Mouse (Mus musculus) intestine, postnatal 0 days (tissue): ENCODE measurements around the gene Atp5l. TPM values are rescaled to one million over a fixed set of nuclear protein-coding genes. Genes with fewer than 3 reads are reported as not detected.
A peak's percentile ranks its signal among the peaks of the same experiment; 100 is the strongest.

Experiments used
- ATAC-seq: fragments of 200-750 bp; cut with Nextera tagmentation; 2 replicates; pipeline ENCODE4 v1.8.0; 2017; ENCODE audit warnings: mild to moderate bottlenecking, moderate TSS enrichment, moderate library complexity
- H3K27ac ChIP-seq: fragments of 300-500 bp; sonication (generic); 2 replicates; pipeline ENCODE4 v1.5.1; 2014; ENCODE audit warnings: mild to moderate bottlenecking, low read depth, low read length, moderate library complexity
- H3K27me3 ChIP-seq: fragments of 300-500 bp; sonication (generic); replicated peaks from 2 replicates; pipeline ENCODE4 v1.6.1; 2014; ENCODE audit warnings: low read length, mixed read lengths; ENCODE audit not compliant: control insufficient read depth, insufficient read depth
- H3K36me3 ChIP-seq: fragments of 300-500 bp; sonication (generic); 2 replicates; pipeline ENCODE4 v1.6.1; 2014; ENCODE audit warnings: mild to moderate bottlenecking, moderate library complexity; ENCODE audit not compliant: control insufficient read depth, insufficient read depth
- H3K4me1 ChIP-seq: fragments of 300-500 bp; sonication (generic); replicated peaks from 2 replicates; pipeline ENCODE4 v1.6.1; 2014; ENCODE audit warnings: antibody characterized with exemption, low read length, mixed read lengths; ENCODE audit not compliant: control insufficient read depth, insufficient read depth
- H3K4me2 ChIP-seq: fragments of 300-500 bp; sonication (generic); replicated peaks from 2 replicates; pipeline ENCODE4 v1.6.1; 2014; ENCODE audit warnings: low read depth, mild to moderate bottlenecking, moderate library complexity
- H3K4me3 ChIP-seq: fragments of 300-500 bp; sonication (generic); 2 replicates; pipeline ENCODE4 v1.5.1; 2014; ENCODE audit warnings: low read depth, low read length
- H3K9ac ChIP-seq: fragments of 300-500 bp; sonication (generic); 2 replicates; pipeline ENCODE4 v1.6.1; 2014; ENCODE audit warnings: mild to moderate bottlenecking, low read depth, low read length
- H3K9me3 ChIP-seq: fragments of 300-500 bp; sonication (generic); 2 replicates; pipeline ENCODE4 v1.6.1; 2016; ENCODE audit warnings: mixed run types; ENCODE audit not compliant: control insufficient read depth
- CTCF ChIP-seq: sonication (generic); IDR thresholded peaks from 2 replicates; pipeline ENCODE4 v1.5.1; 2016; ENCODE audit warnings: low read depth, mild to moderate bottlenecking, control low read depth, antibody characterized with exemption, moderate library complexity
- WGBS: fragments of 180-500 bp; shearing (Covaris S2); extraction: QIAGEN DNeasy Blood & Tissue Kit; methylation state at CpG from one replicate; pipeline ENCODE4 v1.1.7; 2014; 5-methylcytosine and 5-hydroxymethylcytosine counted together
- polyA plus RNA-seq: library from polyadenylated mRNA; unstranded; fragments of >200 nt; fragmentation: Nextera tagmentation; extraction: Ambion mirVana; gene quantifications from 2 replicates; pipeline ENCODE4 v1.2.1, GENCODE M21; 2015

The Atp5l gene
- polyA plus RNA-seq, 1 experiment from 2014 or later = 1,336 TPM

GRCm38 (mm10) chr9:44880309-44881081, 40.0 kb downstream of the Atp5l start:
- Histone ChIP-seq H3K36me3 (no peaks in the 10 kb centered on the region), H3K4me1 (0 out of 2 replicates have a peak, but pooled peaks cover 14% of the 10 kb centered on the region), H3K4me3 (peak overlapping the region; percentile 88), H3K4me2 (peak overlapping the region; percentile 98), H3K9ac (peak overlapping the region; percentile 87), H3K27ac (peak overlapping the region; percentile 86), H3K27me3 (0 out of 2 replicates have a peak, but pooled peaks cover 5% of the 10 kb centered on the region), H3K9me3 (no peaks in the 10 kb centered on the region)
- peak; percentile 22 for ATAC-seq
- TF ChIP-seq CTCF = 0 out of 2 replicates have a peak, but pooled peaks have one; percentile 0
- WGBS = 0% methylated on average over 41 of the region's 44 CpGs

DNA sequence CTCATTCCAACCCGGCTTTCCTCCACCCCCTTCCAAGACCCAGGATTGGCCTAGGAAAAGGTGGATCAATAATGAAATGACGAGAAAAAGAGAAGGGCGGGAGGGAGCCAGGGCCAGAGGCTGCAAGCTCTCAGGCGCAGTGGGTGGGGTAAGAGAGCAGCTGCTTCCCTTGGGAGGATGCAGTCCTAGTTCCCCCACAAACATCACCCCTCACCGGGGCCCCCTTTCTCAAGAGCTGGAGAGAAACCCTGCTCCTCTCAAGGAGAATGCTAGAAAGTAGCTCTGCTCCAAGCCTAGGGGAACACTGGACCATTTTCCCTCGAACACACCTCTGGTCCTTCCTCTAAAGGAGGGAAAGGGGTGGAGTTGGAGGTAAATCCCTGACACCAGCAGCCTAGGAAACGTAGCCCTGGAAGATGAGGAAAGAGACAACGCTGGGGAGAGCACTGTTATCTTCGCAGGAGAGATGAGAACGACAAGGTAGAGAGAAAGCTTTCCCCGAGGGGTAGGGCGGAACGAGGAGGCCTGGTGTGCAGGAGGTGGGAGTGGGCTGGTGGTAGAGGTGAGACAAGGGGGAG, 40.8 kb downstream of the Atp5l start:
- Histone ChIP-seq H3K4me1 (0 out of 2 replicates have a peak, but pooled peaks cover 14% of the 10 kb centered on the region), H3K4me2 (peak overlapping the region; percentile 98), H3K4me3 (peak overlapping the region; percentile 88), H3K9ac (peak overlapping the region; percentile 87), H3K9me3 (no peaks in the 10 kb centered on the region), H3K27me3 (0 out of 2 replicates have a peak, but pooled peaks cover 5% of the 10 kb centered on the region), H3K27ac (peak overlapping the region; percentile 9), H3K36me3 (peaks cover 3% of the 10 kb centered on the region; the same call in 1 of the 2 replicates)
- ATAC-seq = no peak
- under 1% methylated on average over 13 of the region's 13 CpGs for WGBS
- TF ChIP-seq CTCF = no peak

DNA sequence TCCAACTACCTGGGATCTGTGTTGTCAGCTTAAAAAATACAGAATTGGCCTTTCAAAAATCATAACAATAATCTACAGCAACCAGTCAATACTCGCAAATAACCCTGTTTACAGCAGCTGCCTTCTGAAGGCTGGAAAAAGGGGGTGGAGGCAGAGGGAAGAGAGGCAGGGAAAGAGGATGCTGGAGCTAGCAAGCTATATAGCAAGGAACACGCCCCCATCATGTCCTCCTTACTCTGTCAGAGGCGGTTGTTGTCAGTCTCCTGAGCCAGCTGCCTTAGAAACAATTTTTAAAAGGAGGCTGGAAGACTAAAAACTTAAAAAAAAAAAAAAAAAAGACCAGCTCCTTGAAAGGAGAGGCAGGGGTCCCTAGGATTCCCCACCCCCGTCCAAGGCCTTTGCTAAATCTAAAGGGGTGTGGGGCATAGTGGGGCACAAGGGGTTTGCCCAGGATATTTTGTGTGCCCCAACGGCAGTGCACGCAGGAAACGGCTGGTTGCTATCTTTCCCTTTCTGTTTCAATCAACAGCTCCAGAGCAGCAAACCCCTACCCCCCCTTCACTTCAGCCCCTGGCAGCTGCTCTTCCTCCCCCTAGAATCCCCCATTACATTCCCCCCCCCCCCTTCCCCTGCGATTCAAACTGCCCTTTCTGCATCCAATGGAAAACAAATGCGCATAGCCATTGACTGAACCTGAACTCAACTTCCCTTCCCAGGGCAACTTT, 41.6 kb downstream of the Atp5l start:
- Histone ChIP-seq H3K36me3 (peaks cover 3% of the 10 kb centered on the region; the same call in 1 of the 2 replicates), H3K27me3 (0 out of 2 replicates have a peak, but pooled peaks cover 5% of the 10 kb centered on the region), H3K27ac (0 out of 2 replicates have a peak overlapping the region, but pooled peaks have one; percentile 9), H3K4me2 (peak overlapping the region; percentile 98), H3K4me3 (peak overlapping the region; percentile 88), H3K9me3 (no peaks in the 10 kb centered on the region), H3K4me1 (0 out of 2 replicates have a peak, but pooled peaks cover 14% of the 10 kb centered on the region), H3K9ac (no peak overlapping the region; the same call in 1 of the 2 replicates)
- 24% methylated on average over 9 of the region's 9 CpGs for WGBS
- no peak for TF ChIP-seq CTCF
- ATAC-seq = no peak

GRCm38 (mm10) chr9:44877686-44878085, 42.9 kb downstream of the Atp5l start:
- no peak overlapping the region for H3K27ac ChIP-seq
- H3K9ac ChIP-seq = no peak overlapping the region
- no peak for ATAC-seq
- TF ChIP-seq CTCF = no peak
- peaks cover 3% of the 10 kb centered on the region; the same call in 1 of the 2 replicates for H3K36me3 ChIP-seq
- WGBS = 83% methylated on average over 7 of the region's 7 CpGs
- 0 out of 2 replicates have a peak, but pooled peaks cover 8% of the 10 kb centered on the region for H3K4me1 ChIP-seq
- H3K27me3 ChIP-seq = no peaks in the 10 kb centered on the region
- H3K9me3 ChIP-seq = no peaks in the 10 kb centered on the region
- H3K4me2 ChIP-seq = 0 out of 2 replicates have a peak overlapping the region, but pooled peaks have one; percentile 1
- H3K4me3 ChIP-seq = no peak overlapping the region

- H3K9me3 ChIP-seq = no peaks in the 10 kb centered on the region
- no peaks in the 10 kb centered on the region for H3K27me3 ChIP-seq
- no peak overlapping the region for H3K4me3 ChIP-seq
- H3K4me1 ChIP-seq = 0 out of 2 replicates have a peak, but pooled peaks cover 8% of the 10 kb centered on the region
- ATAC-seq = no peak
- no peak overlapping the region for H3K27ac ChIP-seq
- no peak overlapping the region for H3K4me2 ChIP-seq
- TF ChIP-seq CTCF = no peak
- H3K9ac ChIP-seq = no peak overlapping the region
- H3K36me3 ChIP-seq = peaks cover 3% of the 10 kb centered on the region; the same call in 1 of the 2 replicates
- WGBS = 74% methylated on average over 7 of the region's 7 CpGs
Observed at GRCm38 (mm10) chr9:44875476-44875875, 45.1 kb downstream of the Atp5l start.
